Mouse (Mus musculus) C2C12 (cell line): Measurements from ENCODE around the gene Gm4869.

ENCODE experiments used
- CEBPB ChIP-seq: IDR thresholded peaks from one replicate; pipeline ENCODE4 v1.6.1; 2011; ENCODE audit warnings: low read depth, mild to moderate bottlenecking, control low read depth, moderate library complexity
- CTCF ChIP-seq: IDR thresholded peaks from one replicate; pipeline ENCODE4 v1.5.1; 2011; ENCODE audit not compliant: control insufficient read depth, insufficient read depth, insufficient read length
- FOSL1 ChIP-seq: IDR thresholded peaks from one replicate; pipeline ENCODE4 v1.8.0; 2011; ENCODE audit warnings: mild to moderate bottlenecking, low read length; ENCODE audit not compliant: poor library complexity, insufficient read depth, severe bottlenecking

DNA sequence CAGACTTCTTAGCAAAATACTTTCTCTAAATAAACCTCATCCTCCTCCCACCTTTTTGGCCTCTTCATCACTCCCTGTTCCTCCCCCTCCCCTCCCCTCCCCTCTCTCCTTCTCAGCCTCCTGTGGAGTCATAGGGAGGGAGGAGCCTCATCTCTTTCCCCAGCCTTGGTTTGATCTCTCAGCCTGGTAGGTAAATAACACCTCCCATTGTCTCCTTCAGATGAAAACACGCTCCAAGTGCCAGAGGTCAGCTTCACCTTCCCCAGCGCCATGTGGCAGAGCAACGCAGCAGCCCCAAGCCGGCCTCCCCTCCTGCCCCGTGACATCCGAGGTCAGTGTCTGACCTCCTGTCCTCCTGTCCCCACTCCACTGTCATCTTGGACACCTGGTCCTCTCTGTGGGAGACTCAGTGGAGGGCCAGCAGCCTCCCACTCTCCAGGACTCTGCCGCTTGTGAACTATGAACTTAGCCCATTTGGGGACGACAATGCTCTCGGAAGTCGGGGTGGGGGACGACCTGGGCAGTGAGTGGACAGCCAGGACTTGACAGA lies 47.3 kb downstream of the Gm4869 start:
- TF ChIP-seq CEBPB (no peak), FOSL1 (no peak), CTCF (no peak)
